Mouse (Mus musculus) liver, embryonic 14.5 days (tissue): ENCODE data around the gene Akr1c19.

Experiments used
- CTCF ChIP-seq: IDR thresholded peaks from 2 replicates; pipeline ENCODE4 v1.5.1; 2016; ENCODE audit warnings: antibody characterized with exemption, low read depth, control low read depth
- EP300 ChIP-seq: IDR thresholded peaks from 2 replicates; pipeline ENCODE4 v1.6.1; 2016; ENCODE audit warnings: antibody characterized with exemption, low read depth

- TF ChIP-seq CTCF (no peak), EP300 (no peak)
Observed at GRCm38 (mm10) chr13:4233135-4233534, 4.6 kb downstream of the Akr1c19 start.
